Mouse (Mus musculus): ENCODE results near the gene Gabarapl2. TPM values are rescaled to one million over a fixed set of nuclear protein-coding genes. Genes with fewer than 3 reads are reported as not detected.
"Not testable (repeated sequence)": the region's sequence is repeated elsewhere in the genome, so short reads cannot be mapped to it uniquely, and the experiment has no call there.

Gene Gabarapl2
- polyA plus RNA-seq, 2 experiments from 2014 or later = 244 to 264 TPM

GRCm38 (mm10) chr8:111937184-111937583 lies 3.3 kb upstream of the Gabarapl2 start:
- no peak for ATAC-seq

GRCm38 (mm10) chr8:111938076-111938985 lies 2.2 kb upstream of the Gabarapl2 start:
- not testable (repeated sequence) for ATAC-seq

GRCm38 (mm10) chr8:111939516-111940142 lies 874 bp upstream of the Gabarapl2 start:
- ATAC-seq = peak; percentile 52

- ATAC-seq = peak; percentile 47
These were observed 575 bp downstream of the Gabarapl2 start for GRCm38 (mm10) chr8:111941101-111941454.

GRCm38 (mm10) chr8:111943544-111943943 lies 3.0 kb downstream of the Gabarapl2 start:
- no peak for ATAC-seq

GRCm38 (mm10) chr8:111947144-111947543 lies 6.6 kb downstream of the Gabarapl2 start:
- ATAC-seq = no peak

- ATAC-seq = no peak
These were observed 7.5 kb downstream of the Gabarapl2 start for GRCm38 (mm10) chr8:111947954-111948353.

- ATAC-seq = no peak
These were observed 10.3 kb downstream of the Gabarapl2 start for GRCm38 (mm10) chr8:111950846-111951245.

GRCm38 (mm10) chr8:111951317-111951716 lies 10.8 kb downstream of the Gabarapl2 start:
- ATAC-seq = no peak

- ATAC-seq = no peak
These were observed 11.4 kb downstream of the Gabarapl2 start for GRCm38 (mm10) chr8:111951936-111952335.

- peak; percentile 73 for ATAC-seq
These were observed 14.5 kb downstream of the Gabarapl2 start for GRCm38 (mm10) chr8:111954844-111955594.

GRCm38 (mm10) chr8:111955879-111956278 lies 15.4 kb downstream of the Gabarapl2 start:
- ATAC-seq = no peak

GRCm38 (mm10) chr8:111957231-111957630 lies 16.7 kb downstream of the Gabarapl2 start:
- ATAC-seq = no peak

- ATAC-seq = no peak
These were observed 20.3 kb downstream of the Gabarapl2 start for GRCm38 (mm10) chr8:111960591-111961321.

- peak; percentile 40 for ATAC-seq
These were observed 20.8 kb downstream of the Gabarapl2 start for GRCm38 (mm10) chr8:111961330-111961729.

GRCm38 (mm10) chr8:111962589-111962988 lies 22.1 kb downstream of the Gabarapl2 start:
- no peak for ATAC-seq

- no peak for ATAC-seq
These were observed 22.6 kb downstream of the Gabarapl2 start for GRCm38 (mm10) chr8:111963091-111963490.

- no peak for ATAC-seq
These were observed 23.0 kb downstream of the Gabarapl2 start for GRCm38 (mm10) chr8:111963546-111963945.

GRCm38 (mm10) chr8:111964351-111964750 lies 23.8 kb downstream of the Gabarapl2 start:
- ATAC-seq = no peak

GRCm38 (mm10) chr8:111964849-111965561 lies 24.5 kb downstream of the Gabarapl2 start:
- no peak for ATAC-seq

GRCm38 (mm10) chr8:111967246-111967870 lies 26.9 kb downstream of the Gabarapl2 start:
- ATAC-seq = peak; percentile 23
